Mouse (Mus musculus) stomach, embryonic 15.5 days (tissue): ENCODE measurements around the gene Fam151b. TPM values are rescaled to one million over a fixed set of nuclear protein-coding genes. Genes with fewer than 3 reads are reported as not detected.

Experiments used
- ATAC-seq: fragments of 200-750 bp; cut with Nextera tagmentation; 2 replicates; pipeline ENCODE4 v1.8.0; 2017; ENCODE audit warnings: low read depth, moderate number of reproducible peaks, moderate TSS enrichment; ENCODE audit not compliant: insufficient read depth, low FRiP score
- H3K27ac ChIP-seq: fragments of 300-500 bp; sonication (generic); 2 replicates; pipeline ENCODE4 v1.5.1; 2015; ENCODE audit warnings: mild to moderate bottlenecking, inconsistent platforms
- H3K27me3 ChIP-seq: fragments of 300-500 bp; sonication (generic); replicated peaks from 2 replicates; pipeline ENCODE4 v1.6.1; 2015; ENCODE audit warnings: inconsistent platforms
- H3K36me3 ChIP-seq: fragments of 300-500 bp; sonication (generic); 2 replicates; pipeline ENCODE4 v1.6.1; 2015; ENCODE audit warnings: inconsistent platforms
- H3K4me1 ChIP-seq: fragments of 300-500 bp; sonication (generic); 2 replicates; pipeline ENCODE4 v1.6.1; 2015; ENCODE audit warnings: inconsistent platforms
- H3K4me2 ChIP-seq: fragments of 300-500 bp; sonication (generic); 2 replicates; pipeline ENCODE4 v1.6.1; 2015; ENCODE audit warnings: mild to moderate bottlenecking, inconsistent platforms
- H3K4me3 ChIP-seq: fragments of 300-500 bp; sonication (generic); replicated peaks from 2 replicates; pipeline ENCODE4 v1.5.1; 2015; ENCODE audit warnings: inconsistent platforms
- H3K9ac ChIP-seq: fragments of 300-500 bp; sonication (generic); 2 replicates; pipeline ENCODE4 v1.6.1; 2015; ENCODE audit warnings: inconsistent platforms
- H3K9me3 ChIP-seq: fragments of 300-500 bp; sonication (generic); 2 replicates; pipeline ENCODE4 v1.6.1; 2016; ENCODE audit warnings: inconsistent platforms
- WGBS: fragments of 180-500 bp; shearing (Covaris S2); methylation state at CpG from one replicate; pipeline ENCODE4 v1.1.7; 2015; 5-methylcytosine and 5-hydroxymethylcytosine counted together
- polyA plus RNA-seq: library from polyadenylated mRNA; unstranded; fragments of >200 nt; fragmentation: Nextera tagmentation; extraction: Ambion mirVana; gene quantifications from 2 replicates; pipeline ENCODE4 v1.2.1, GENCODE M21; 2015

The Fam151b gene
- polyA plus RNA-seq, 1 experiment from 2014 or later = 0.26 TPM

- Histone ChIP-seq H3K27me3 (no peaks in the 10 kb centered on the region), H3K4me3 (no peak overlapping the region), H3K27ac (no peak overlapping the region), H3K4me1 (no peaks in the 10 kb centered on the region), H3K4me2 (no peak overlapping the region), H3K36me3 (no peaks in the 10 kb centered on the region), H3K9me3 (no peaks in the 10 kb centered on the region), H3K9ac (no peak overlapping the region)
- ATAC-seq = no peak
- WGBS = 42% methylated on average over 2 of the region's 2 CpGs
These were observed 14.4 kb downstream of the Fam151b start for GRCm38 (mm10) chr13:92469381-92469780.

GRCm38 (mm10) chr13:92467891-92468290, 15.9 kb downstream of the Fam151b start:
- Histone ChIP-seq H3K36me3 (no peaks in the 10 kb centered on the region), H3K27me3 (no peaks in the 10 kb centered on the region), H3K9me3 (no peaks in the 10 kb centered on the region), H3K4me1 (no peaks in the 10 kb centered on the region), H3K27ac (no peak overlapping the region), H3K9ac (no peak overlapping the region), H3K4me2 (no peak overlapping the region), H3K4me3 (no peak overlapping the region)
- 75% methylated on average over 9 of the region's 9 CpGs for WGBS
- no peak for ATAC-seq

- Histone ChIP-seq H3K9me3 (no peaks in the 10 kb centered on the region), H3K4me2 (no peak overlapping the region), H3K36me3 (no peaks in the 10 kb centered on the region), H3K27ac (no peak overlapping the region), H3K4me1 (no peaks in the 10 kb centered on the region), H3K9ac (no peak overlapping the region), H3K4me3 (no peak overlapping the region), H3K27me3 (no peaks in the 10 kb centered on the region)
- ATAC-seq = peak; percentile 77
- 66% methylated on average over 3 of the region's 3 CpGs for WGBS
These were observed 19.1 kb downstream of the Fam151b start for GRCm38 (mm10) chr13:92464698-92465097.

- Histone ChIP-seq H3K4me1 (no peaks in the 10 kb centered on the region), H3K27me3 (no peaks in the 10 kb centered on the region), H3K4me3 (no peak overlapping the region), H3K36me3 (no peaks in the 10 kb centered on the region), H3K9ac (no peak overlapping the region), H3K4me2 (no peak overlapping the region), H3K9me3 (no peaks in the 10 kb centered on the region), H3K27ac (no peak overlapping the region)
- no peak for ATAC-seq
- 88% methylated on average over 7 of the region's 7 CpGs for WGBS
These were observed 36.9 kb downstream of the Fam151b start for GRCm38 (mm10) chr13:92446872-92447271.

GRCm38 (mm10) chr13:92440286-92440685, 43.5 kb downstream of the Fam151b start:
- WGBS = 70% methylated on average over 13 of the region's 13 CpGs
- no peak for ATAC-seq
- no peak overlapping the region for H3K27ac ChIP-seq
- H3K9ac ChIP-seq = no peak overlapping the region
- H3K36me3 ChIP-seq = no peaks in the 10 kb centered on the region
- no peaks in the 10 kb centered on the region for H3K4me1 ChIP-seq
- no peaks in the 10 kb centered on the region for H3K9me3 ChIP-seq
- H3K4me2 ChIP-seq = no peak overlapping the region
- H3K27me3 ChIP-seq = no peaks in the 10 kb centered on the region
- H3K4me3 ChIP-seq = no peak overlapping the region

GRCm38 (mm10) chr13:92438656-92439055, 45.2 kb downstream of the Fam151b start:
- no peaks in the 10 kb centered on the region for H3K4me1 ChIP-seq
- H3K9me3 ChIP-seq = no peaks in the 10 kb centered on the region
- no peak for ATAC-seq
- WGBS = 82% methylated on average over 10 of the region's 10 CpGs
- no peaks in the 10 kb centered on the region for H3K27me3 ChIP-seq
- H3K36me3 ChIP-seq = no peaks in the 10 kb centered on the region
- H3K4me3 ChIP-seq = no peak overlapping the region
- no peak overlapping the region for H3K27ac ChIP-seq
- H3K4me2 ChIP-seq = no peak overlapping the region
- no peak overlapping the region for H3K9ac ChIP-seq

GRCm38 (mm10) chr13:92427351-92427855, 56.4 kb downstream of the Fam151b start:
- no peak overlapping the region for H3K9ac ChIP-seq
- no peak for ATAC-seq
- 35% methylated on average over 4 of the region's 4 CpGs for WGBS
- H3K27me3 ChIP-seq = peaks cover 43% of the 10 kb centered on the region
- peak overlapping the region; percentile 54; the same call in 1 of the 2 replicates for H3K4me3 ChIP-seq
- no peak overlapping the region for H3K4me2 ChIP-seq
- H3K4me1 ChIP-seq = peaks cover 19% of the 10 kb centered on the region
- H3K9me3 ChIP-seq = no peaks in the 10 kb centered on the region
- no peaks in the 10 kb centered on the region for H3K36me3 ChIP-seq
- H3K27ac ChIP-seq = no peak overlapping the region

GRCm38 (mm10) chr13:92426294-92427051, 57.3 kb downstream of the Fam151b start:
- Histone ChIP-seq H3K4me2 (peak overlapping the region; percentile 99), H3K4me1 (peaks cover 19% of the 10 kb centered on the region), H3K27ac (no peak overlapping the region), H3K9me3 (no peaks in the 10 kb centered on the region), H3K36me3 (no peaks in the 10 kb centered on the region), H3K9ac (peak overlapping the region; percentile 16; the same call in 1 of the 2 replicates), H3K4me3 (peak overlapping the region; percentile 54), H3K27me3 (peaks cover 43% of the 10 kb centered on the region)
- ATAC-seq = 0 out of 2 replicates have a peak, but pooled peaks have one; percentile 16
- WGBS = under 1% methylated on average over 90 of the region's 92 CpGs

GRCm38 (mm10) chr13:92425758-92426264, 58.0 kb downstream of the Fam151b start, which contains the start of gene Ankrd34b:
Gene Ankrd34b (plus strand): TSS chr13:92425896.
- Histone ChIP-seq H3K36me3 (no peaks in the 10 kb centered on the region), H3K27me3 (peaks cover 43% of the 10 kb centered on the region), H3K4me3 (peak within 1 kb of the TSS; percentile 54), H3K27ac (no peak within 1 kb of the TSS), H3K4me1 (peaks cover 19% of the 10 kb centered on the region), H3K9me3 (no peaks in the 10 kb centered on the region), H3K4me2 (peak within 1 kb of the TSS; percentile 99), H3K9ac (peak within 1 kb of the TSS; percentile 16; the same call in 1 of the 2 replicates)
- no peak; the same call in 1 of the 2 replicates for ATAC-seq
- under 1% methylated on average over 54 of the region's 54 CpGs for WGBS

GRCm38 (mm10) chr13:92423711-92424110, 60.1 kb downstream of the Fam151b start:
- WGBS = 48% methylated on average over 3 of the region's 3 CpGs
- no peak overlapping the region for H3K27ac ChIP-seq
- H3K4me2 ChIP-seq = no peak overlapping the region
- H3K4me3 ChIP-seq = no peak overlapping the region
- ATAC-seq = no peak
- no peak overlapping the region for H3K9ac ChIP-seq
- peaks cover 43% of the 10 kb centered on the region for H3K27me3 ChIP-seq
- no peaks in the 10 kb centered on the region for H3K36me3 ChIP-seq
- no peaks in the 10 kb centered on the region for H3K9me3 ChIP-seq
- peaks cover 19% of the 10 kb centered on the region for H3K4me1 ChIP-seq

GRCm38 (mm10) chr13:92419630-92420029, 64.2 kb downstream of the Fam151b start:
- H3K4me2 ChIP-seq = no peak overlapping the region
- peaks cover 9% of the 10 kb centered on the region for H3K27me3 ChIP-seq
- ATAC-seq = no peak
- H3K4me3 ChIP-seq = no peak overlapping the region
- no peak overlapping the region for H3K9ac ChIP-seq
- H3K36me3 ChIP-seq = no peaks in the 10 kb centered on the region
- H3K4me1 ChIP-seq = no peaks in the 10 kb centered on the region
- 83% methylated on average over 11 of the region's 11 CpGs for WGBS
- H3K27ac ChIP-seq = no peak overlapping the region
- no peaks in the 10 kb centered on the region for H3K9me3 ChIP-seq

GRCm38 (mm10) chr13:92410486-92410885, 73.3 kb downstream of the Fam151b start:
- ATAC-seq = no peak
- H3K4me3 ChIP-seq = no peak overlapping the region
- 78% methylated on average over 2 of the region's 2 CpGs for WGBS

More at GRCm38 (mm10) chr13:92410486-92410885, 73.3 kb downstream of the Fam151b start:
- Histone ChIP-seq H3K27me3 (no peaks in the 10 kb centered on the region), H3K4me1 (no peaks in the 10 kb centered on the region), H3K4me2 (no peak overlapping the region), H3K9ac (no peak overlapping the region), H3K9me3 (no peaks in the 10 kb centered on the region), H3K36me3 (no peaks in the 10 kb centered on the region), H3K27ac (no peak overlapping the region)
